Mouse (Mus musculus) heart, embryonic 13.5 days (tissue): ENCODE measurements around the gene Cdk7. TPM values are rescaled to one million over a fixed set of nuclear protein-coding genes. Genes with fewer than 3 reads are reported as not detected.

Experiments used
- ATAC-seq: fragments of 200-750 bp; cut with Nextera tagmentation; 2 replicates; pipeline ENCODE4 v1.8.0; 2017; ENCODE audit warnings: moderate TSS enrichment; ENCODE audit not compliant: insufficient number of reproducible peaks, low FRiP score, low TSS enrichment; ENCODE audit errors: extremely low read depth
- H3K27ac ChIP-seq: fragments of 300-500 bp; sonication (generic); replicated peaks from 2 replicates; pipeline ENCODE4 v1.5.1; 2015; ENCODE audit warnings: moderate library complexity, mild to moderate bottlenecking, inconsistent platforms
- H3K27me3 ChIP-seq: fragments of 300-500 bp; sonication (generic); replicated peaks from 2 replicates; pipeline ENCODE4 v1.6.1; 2015; ENCODE audit warnings: mild to moderate bottlenecking, inconsistent platforms
- H3K36me3 ChIP-seq: fragments of 300-500 bp; sonication (generic); 2 replicates; pipeline ENCODE4 v1.6.1; 2015; ENCODE audit warnings: mild to moderate bottlenecking, inconsistent platforms
- H3K4me1 ChIP-seq: fragments of 300-500 bp; sonication (generic); 2 replicates; pipeline ENCODE4 v1.6.1; 2015; ENCODE audit warnings: inconsistent platforms
- H3K4me2 ChIP-seq: fragments of 300-500 bp; sonication (generic); 2 replicates; pipeline ENCODE4 v1.6.1; 2015; ENCODE audit warnings: inconsistent platforms, mild to moderate bottlenecking, moderate library complexity
- H3K4me3 ChIP-seq: fragments of 300-500 bp; sonication (generic); 2 replicates; pipeline ENCODE4 v1.5.1; 2015; ENCODE audit warnings: moderate library complexity, mild to moderate bottlenecking, inconsistent platforms
- H3K9ac ChIP-seq: fragments of 300-500 bp; sonication (generic); 2 replicates; pipeline ENCODE4 v1.6.1; 2015; ENCODE audit warnings: inconsistent platforms, mild to moderate bottlenecking, moderate library complexity
- H3K9me3 ChIP-seq: fragments of 300-500 bp; sonication (generic); 2 replicates; pipeline ENCODE4 v1.6.1; 2016; ENCODE audit warnings: inconsistent platforms
- WGBS: fragments of 180-500 bp; shearing (Covaris S2); methylation state at CpG from one replicate; pipeline ENCODE4 v1.1.7; 2015; ENCODE audit warnings: mixed read lengths; 5-methylcytosine and 5-hydroxymethylcytosine counted together
- polyA plus RNA-seq: library from polyadenylated mRNA; unstranded; fragments of >200 nt; fragmentation: Nextera tagmentation; extraction: Ambion mirVana; gene quantifications from 2 replicates; pipeline ENCODE4 v1.2.1, GENCODE M21; 2015

Cdk7 gene
- polyA plus RNA-seq, 1 experiment from 2014 or later: 64.1 TPM

- peaks cover 69% of the 10 kb centered on the region for H3K36me3 ChIP-seq
- ATAC-seq: no peak
- no peaks in the 10 kb centered on the region for H3K27me3 ChIP-seq
- H3K27ac ChIP-seq: peak overlapping the region; percentile 63
- no peak overlapping the region for H3K4me3 ChIP-seq
- peaks cover 51% of the 10 kb centered on the region for H3K4me1 ChIP-seq
- no peaks in the 10 kb centered on the region for H3K9me3 ChIP-seq
- H3K4me2 ChIP-seq: peak overlapping the region; percentile 25; the same call in 1 of the 2 replicates
- WGBS: 40% methylated on average over 10 of the region's 10 CpGs
- H3K9ac ChIP-seq: peak overlapping the region; percentile 37; the same call in 1 of the 2 replicates
Observed at GRCm38 (mm10) chr13:100725194-100725593, 5.5 kb downstream of the Cdk7 start.

GRCm38 (mm10) chr13:100724051-100724754 is 6.5 kb downstream of the Cdk7 start:
- Histone ChIP-seq H3K27ac (no peak overlapping the region), H3K4me3 (no peak overlapping the region), H3K9me3 (no peaks in the 10 kb centered on the region), H3K36me3 (peaks cover 77% of the 10 kb centered on the region), H3K4me1 (peaks cover 45% of the 10 kb centered on the region), H3K27me3 (no peaks in the 10 kb centered on the region), H3K4me2 (no peak overlapping the region), H3K9ac (no peak overlapping the region)
- 74% methylated on average over 7 of the region's 7 CpGs for WGBS
- no peak for ATAC-seq

DNA sequence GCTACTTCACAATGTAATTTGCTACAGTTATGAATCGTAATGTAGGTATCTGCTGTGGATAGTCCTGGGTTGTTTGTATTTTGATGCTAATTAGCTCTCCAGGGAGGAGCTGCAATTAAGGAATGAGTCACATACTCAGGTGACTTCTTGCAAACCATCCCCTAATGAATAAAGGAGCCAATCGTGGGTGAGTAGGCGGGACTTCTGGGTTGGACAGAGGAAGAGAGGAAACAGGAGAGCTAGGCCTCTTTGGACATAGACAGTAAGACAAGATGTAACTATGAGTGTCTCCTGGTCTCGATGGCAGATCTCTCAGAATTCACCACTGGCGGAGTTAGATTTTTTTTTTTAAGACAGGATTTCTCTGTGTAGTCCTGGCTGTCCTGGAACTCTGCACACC is 9.1 kb downstream of the Cdk7 start:
- 93% methylated on average over 5 of the region's 5 CpGs for WGBS
- Histone ChIP-seq H3K27me3 (no peaks in the 10 kb centered on the region), H3K9me3 (no peaks in the 10 kb centered on the region), H3K27ac (no peak overlapping the region), H3K4me3 (no peak overlapping the region), H3K4me2 (no peak overlapping the region), H3K4me1 (peaks cover 25% of the 10 kb centered on the region), H3K36me3 (peaks cover 76% of the 10 kb centered on the region), H3K9ac (no peak overlapping the region)
- no peak for ATAC-seq

DNA sequence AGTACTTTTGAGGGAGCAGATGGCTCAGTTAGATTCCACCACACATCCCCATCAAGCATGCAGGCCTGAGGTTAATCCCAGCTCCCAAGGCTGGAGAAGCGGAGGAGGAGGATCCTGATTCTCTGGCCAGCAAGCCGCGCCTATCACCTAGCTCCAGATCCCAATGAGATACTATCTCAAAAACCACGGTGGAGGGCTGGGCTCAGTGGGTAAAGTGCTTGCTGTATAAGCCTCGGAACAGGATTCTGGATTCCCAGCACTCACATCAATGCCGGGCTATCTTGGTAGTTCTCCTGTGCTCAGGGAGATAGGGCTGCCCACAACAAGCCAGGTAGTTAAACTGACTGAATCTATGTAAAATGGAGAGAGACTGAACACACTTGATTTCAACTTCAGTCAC is 15.3 kb downstream of the Cdk7 start:
- H3K36me3 ChIP-seq: peaks cover 92% of the 10 kb centered on the region
- 83% methylated on average over 6 of the region's 6 CpGs for WGBS

DNA sequence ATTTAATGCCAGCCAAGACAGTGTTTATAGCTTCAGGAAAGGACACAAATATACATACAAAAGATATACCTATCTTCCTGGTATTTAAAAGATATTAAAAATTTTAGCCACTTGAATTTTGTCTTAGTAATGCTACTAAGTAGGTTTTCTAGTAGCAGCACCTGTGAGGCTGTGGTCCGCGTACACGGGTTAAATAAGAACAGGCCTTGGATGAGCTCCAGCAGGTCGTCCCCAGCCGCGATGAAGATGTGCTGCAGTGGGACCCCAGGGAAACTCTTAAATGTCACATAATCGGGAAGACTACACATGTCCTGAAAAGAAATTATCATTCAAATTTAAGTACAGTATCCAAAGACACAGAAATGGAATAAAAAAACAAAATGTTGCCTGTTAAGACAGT is 24.5 kb downstream of the Cdk7 start:
- Histone ChIP-seq H3K9me3 (no peaks in the 10 kb centered on the region), H3K4me2 (no peak overlapping the region), H3K27ac (no peak overlapping the region), H3K27me3 (no peaks in the 10 kb centered on the region), H3K36me3 (peaks cover 96% of the 10 kb centered on the region), H3K9ac (no peak overlapping the region), H3K4me3 (no peak overlapping the region), H3K4me1 (no peaks in the 10 kb centered on the region)
- no peak for ATAC-seq
- WGBS: 97% methylated on average over 7 of the region's 7 CpGs

More for the DNA sequence above, 15.3 kb downstream of the Cdk7 start:
- Histone ChIP-seq H3K4me2 (no peak overlapping the region), H3K4me1 (no peaks in the 10 kb centered on the region), H3K27me3 (no peaks in the 10 kb centered on the region), H3K4me3 (no peak overlapping the region), H3K27ac (no peak overlapping the region), H3K9me3 (no peaks in the 10 kb centered on the region), H3K9ac (no peak overlapping the region)
- ATAC-seq: no peak

DNA sequence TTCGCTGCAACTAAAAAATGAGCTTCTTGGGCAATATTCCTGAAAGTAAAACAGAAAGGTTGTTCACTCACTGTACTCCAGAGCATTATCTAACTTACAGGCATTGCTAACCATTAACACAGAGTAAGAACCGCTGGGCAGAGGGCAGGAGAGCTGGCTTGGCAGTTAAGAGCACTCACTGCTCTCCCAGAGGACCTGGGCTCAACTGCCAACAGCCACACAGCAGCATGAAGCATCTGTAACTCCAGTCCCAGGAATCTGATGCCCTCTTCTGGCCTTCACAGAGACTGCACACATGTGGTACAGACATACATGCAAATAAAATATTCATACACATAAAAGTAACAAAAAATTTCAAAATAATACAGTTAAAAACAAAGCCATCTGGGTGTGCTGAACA is 27.3 kb downstream of the Cdk7 start:
- Histone ChIP-seq H3K27ac (no peak overlapping the region), H3K4me3 (no peak overlapping the region), H3K9ac (no peak overlapping the region), H3K4me1 (no peaks in the 10 kb centered on the region), H3K36me3 (peaks cover 96% of the 10 kb centered on the region), H3K9me3 (no peaks in the 10 kb centered on the region), H3K4me2 (no peak overlapping the region), H3K27me3 (no peaks in the 10 kb centered on the region)
- 89% methylated on average over 2 of the region's 2 CpGs for WGBS
- ATAC-seq: no peak

DNA sequence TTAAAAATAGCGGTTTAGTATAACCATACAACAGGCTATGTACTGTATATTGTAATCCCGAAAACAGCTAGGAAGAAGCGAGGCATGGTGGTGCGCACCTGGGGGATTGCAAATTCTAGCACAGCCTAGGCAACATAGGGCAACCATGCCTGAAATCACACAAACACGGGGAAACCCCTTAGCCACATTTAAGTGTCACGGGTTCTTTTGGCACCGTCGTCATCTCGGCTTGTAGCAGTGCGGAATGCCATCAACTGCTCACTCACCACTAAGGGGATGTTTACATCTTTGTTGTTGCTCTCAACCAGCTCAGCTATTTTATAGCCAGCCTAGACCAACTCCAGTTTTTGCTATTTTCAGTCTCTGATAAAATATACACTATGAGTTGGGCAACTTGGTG is 31.9 kb downstream of the Cdk7 start:
- Histone ChIP-seq H3K4me1 (no peaks in the 10 kb centered on the region), H3K4me2 (no peak overlapping the region), H3K27ac (no peak overlapping the region), H3K27me3 (no peaks in the 10 kb centered on the region), H3K36me3 (peaks cover 85% of the 10 kb centered on the region), H3K9me3 (no peaks in the 10 kb centered on the region), H3K4me3 (no peak overlapping the region), H3K9ac (no peak overlapping the region)
- ATAC-seq: no peak
- WGBS: 93% methylated on average over 10 of the region's 10 CpGs

DNA sequence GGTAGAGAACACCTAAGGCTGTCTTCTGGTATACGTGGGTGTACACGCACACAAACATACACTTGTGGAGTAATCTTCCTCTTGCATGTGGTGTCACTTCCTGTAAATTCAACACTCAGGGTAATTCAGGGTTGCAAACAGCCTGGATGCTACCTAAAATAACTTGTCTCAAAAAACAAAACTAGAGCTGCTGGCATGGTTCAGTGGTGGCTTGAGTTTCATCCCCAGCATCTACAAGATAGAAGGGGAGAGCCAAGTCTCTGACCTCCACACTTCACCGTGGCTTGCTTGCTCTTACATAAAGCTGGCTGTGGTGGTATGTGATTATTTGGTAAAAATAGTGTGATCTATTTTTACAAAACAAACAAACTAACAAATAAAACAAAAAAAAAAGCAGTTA is 33.2 kb downstream of the Cdk7 start:
- H3K9me3 ChIP-seq: no peaks in the 10 kb centered on the region
- no peak for ATAC-seq
- H3K9ac ChIP-seq: no peak overlapping the region
- no peaks in the 10 kb centered on the region for H3K27me3 ChIP-seq
- H3K4me3 ChIP-seq: no peak overlapping the region
- no peaks in the 10 kb centered on the region for H3K4me1 ChIP-seq
- H3K27ac ChIP-seq: no peak overlapping the region
- H3K36me3 ChIP-seq: peaks cover 73% of the 10 kb centered on the region
- no peak overlapping the region for H3K4me2 ChIP-seq
- WGBS: 85% methylated on average over 3 of the region's 3 CpGs

GRCm38 (mm10) chr13:100687513-100687912 is 43.2 kb downstream of the Cdk7 start:
- H3K27me3 ChIP-seq: no peaks in the 10 kb centered on the region
- H3K9ac ChIP-seq: no peak overlapping the region
- H3K36me3 ChIP-seq: peaks cover 10% of the 10 kb centered on the region; the same call in 1 of the 2 replicates
- H3K4me1 ChIP-seq: no peaks in the 10 kb centered on the region
- WGBS: 61% methylated on average over 7 of the region's 7 CpGs
- no peak for ATAC-seq
- H3K9me3 ChIP-seq: no peaks in the 10 kb centered on the region
- H3K27ac ChIP-seq: no peak overlapping the region
- H3K4me2 ChIP-seq: no peak overlapping the region
- no peak overlapping the region for H3K4me3 ChIP-seq

DNA sequence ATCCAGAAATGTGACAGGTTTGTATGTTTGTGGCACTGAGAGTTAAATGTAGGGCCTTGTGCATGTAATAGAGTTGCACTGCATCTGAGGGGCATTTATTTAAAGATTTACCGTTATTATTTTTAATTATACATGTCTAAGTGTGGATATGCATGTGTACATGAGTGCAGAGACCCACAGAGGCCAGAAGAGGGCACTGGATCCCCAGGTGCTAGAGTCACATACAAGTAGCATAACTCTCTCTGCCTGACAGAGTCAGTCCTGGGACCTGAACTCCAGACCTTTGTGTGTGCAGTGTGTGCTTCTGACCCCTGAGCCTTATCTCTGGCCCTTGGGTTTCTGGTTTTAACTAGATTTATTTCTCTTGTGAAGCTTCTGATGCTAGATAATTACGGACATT is 46.4 kb downstream of the Cdk7 start:
- Histone ChIP-seq H3K4me2 (no peak overlapping the region), H3K36me3 (peaks cover 11% of the 10 kb centered on the region), H3K4me1 (no peaks in the 10 kb centered on the region), H3K9ac (no peak overlapping the region), H3K27ac (no peak overlapping the region), H3K27me3 (no peaks in the 10 kb centered on the region), H3K4me3 (no peak overlapping the region), H3K9me3 (no peaks in the 10 kb centered on the region)
- no peak for ATAC-seq
- WGBS: 68% methylated on average over 2 of the region's 2 CpGs

- WGBS: 69% methylated on average over 2 of the region's 2 CpGs
- Histone ChIP-seq H3K36me3 (peaks cover 11% of the 10 kb centered on the region), H3K4me3 (no peak overlapping the region), H3K4me2 (no peak overlapping the region), H3K9me3 (no peaks in the 10 kb centered on the region), H3K4me1 (no peaks in the 10 kb centered on the region), H3K27ac (no peak overlapping the region), H3K27me3 (no peaks in the 10 kb centered on the region), H3K9ac (no peak overlapping the region)
- ATAC-seq: no peak
Observed at GRCm38 (mm10) chr13:100682837-100683236, 47.9 kb downstream of the Cdk7 start.

DNA sequence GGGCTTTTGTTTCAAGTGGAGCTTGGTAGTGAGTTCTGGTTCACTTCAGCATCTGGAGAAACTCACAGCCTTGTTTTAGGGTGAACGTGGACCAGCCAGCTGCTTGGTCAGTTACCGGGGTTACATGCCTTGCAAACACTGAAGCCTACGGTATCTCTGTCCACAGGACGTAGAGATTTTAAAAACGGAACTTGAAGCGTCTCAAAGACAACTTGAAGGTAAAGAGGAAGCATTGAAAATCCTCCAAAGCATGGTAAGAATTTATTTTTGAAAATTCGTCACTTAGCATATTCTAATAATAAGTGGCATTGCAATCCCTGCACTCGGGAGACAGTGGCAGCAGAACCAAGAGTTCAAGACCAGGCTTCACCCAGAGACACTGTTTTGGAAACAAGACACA is 49.1 kb downstream of the Cdk7 start:
- Histone ChIP-seq H3K27ac (no peak overlapping the region), H3K4me2 (no peak overlapping the region), H3K9me3 (no peaks in the 10 kb centered on the region), H3K36me3 (peaks cover 11% of the 10 kb centered on the region), H3K9ac (no peak overlapping the region), H3K27me3 (no peaks in the 10 kb centered on the region), H3K4me3 (no peak overlapping the region), H3K4me1 (no peaks in the 10 kb centered on the region)
- ATAC-seq: no peak
- 80% methylated on average over 8 of the region's 8 CpGs for WGBS
